Mouse (Mus musculus) midbrain, embryonic 12.5 days (tissue): ENCODE data around the gene Col5a1. TPM values are rescaled to one million over a fixed set of nuclear protein-coding genes. Genes with fewer than 3 reads are reported as not detected.

Experiments used
- ATAC-seq: fragments of 200-750 bp; cut with Nextera tagmentation; 2 replicates; pipeline ENCODE4 v1.8.0; 2017; ENCODE audit warnings: low read depth, moderate TSS enrichment, moderate library complexity; ENCODE audit not compliant: low FRiP score
- H3K27ac ChIP-seq: fragments of 300-500 bp; sonication (generic); replicated peaks from 2 replicates; pipeline ENCODE4 v1.5.1; 2016; ENCODE audit warnings: mild to moderate bottlenecking
- H3K27me3 ChIP-seq: fragments of 300-500 bp; sonication (generic); 2 replicates; pipeline ENCODE4 v1.6.1; 2016; ENCODE audit warnings: mild to moderate bottlenecking
- H3K36me3 ChIP-seq: fragments of 300-500 bp; sonication (generic); 2 replicates; pipeline ENCODE4 v1.6.1; 2016
- H3K4me1 ChIP-seq: fragments of 300-500 bp; sonication (generic); 2 replicates; pipeline ENCODE4 v1.6.1; 2016
- H3K4me2 ChIP-seq: fragments of 300-500 bp; sonication (generic); replicated peaks from 2 replicates; pipeline ENCODE4 v1.6.1; 2016; ENCODE audit warnings: mild to moderate bottlenecking, moderate library complexity
- H3K4me3 ChIP-seq: fragments of 300-500 bp; sonication (generic); 2 replicates; pipeline ENCODE4 v1.5.1; 2016; ENCODE audit warnings: mild to moderate bottlenecking
- H3K9ac ChIP-seq: fragments of 300-500 bp; sonication (generic); replicated peaks from 2 replicates; pipeline ENCODE4 v1.6.1; 2016; ENCODE audit warnings: mild to moderate bottlenecking, moderate library complexity
- H3K9me3 ChIP-seq: fragments of 300-500 bp; sonication (generic); 2 replicates; pipeline ENCODE4 v1.6.1; 2016; ENCODE audit warnings: mild to moderate bottlenecking
- WGBS: fragments of 180-500 bp; shearing (Covaris S2); methylation state at CpG from one replicate; pipeline ENCODE4 v1.1.7; 2016; 5-methylcytosine and 5-hydroxymethylcytosine counted together
- polyA plus RNA-seq: library from polyadenylated mRNA; unstranded; fragments of >200 nt; fragmentation: Nextera tagmentation; extraction: Ambion mirVana; gene quantifications from 2 replicates; pipeline ENCODE4 v1.2.1, GENCODE M21; 2016

Gene Col5a1
- polyA plus RNA-seq, 1 experiment from 2014 or later, result 35.8 TPM

DNA sequence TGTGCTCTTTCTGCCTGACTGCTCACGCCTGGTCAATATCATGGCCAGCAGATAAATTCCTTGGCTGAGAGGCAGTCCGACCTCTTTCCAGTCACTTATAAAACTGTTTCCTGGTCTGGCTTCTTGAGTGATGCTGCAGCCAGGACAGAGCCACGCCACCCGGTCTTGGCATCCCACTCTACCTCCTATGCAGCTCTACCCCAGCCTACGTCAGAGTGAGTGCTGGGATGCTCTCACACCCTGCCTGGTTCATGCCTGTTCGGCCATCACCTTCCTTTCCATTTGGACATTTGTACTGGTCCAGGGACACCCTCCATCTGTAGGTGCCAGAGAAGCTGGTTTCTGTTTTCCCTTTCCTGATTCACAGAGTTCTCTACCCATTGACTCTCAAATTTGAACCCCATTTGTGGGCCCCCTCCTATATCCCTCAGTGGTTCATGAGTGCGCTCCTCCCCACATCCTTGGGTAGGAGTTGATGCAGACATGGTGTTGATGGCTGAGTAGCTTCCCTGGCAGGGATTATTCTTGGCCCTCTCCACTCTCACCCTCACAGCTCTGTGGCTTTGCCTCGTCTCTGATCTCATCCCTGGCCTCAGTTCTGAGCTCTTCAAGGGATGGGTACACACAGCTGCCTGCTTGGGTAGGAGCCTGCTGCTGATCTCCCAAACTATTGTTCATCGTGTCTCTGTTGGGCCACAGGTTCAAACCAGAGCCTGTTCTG, 15.5 kb downstream of the Col5a1 start:
- H3K36me3 ChIP-seq, result no peaks in the 10 kb centered on the region
- H3K4me2 ChIP-seq, result no peak overlapping the region
- no peaks in the 10 kb centered on the region for H3K9me3 ChIP-seq
- peaks cover 7% of the 10 kb centered on the region; the same call in 1 of the 2 replicates for H3K4me1 ChIP-seq
- no peak for ATAC-seq
- no peak overlapping the region for H3K4me3 ChIP-seq
- 81% methylated on average over 9 of the region's 9 CpGs for WGBS
- H3K9ac ChIP-seq, result no peak overlapping the region
- no peak overlapping the region for H3K27ac ChIP-seq
- H3K27me3 ChIP-seq, result no peaks in the 10 kb centered on the region

DNA sequence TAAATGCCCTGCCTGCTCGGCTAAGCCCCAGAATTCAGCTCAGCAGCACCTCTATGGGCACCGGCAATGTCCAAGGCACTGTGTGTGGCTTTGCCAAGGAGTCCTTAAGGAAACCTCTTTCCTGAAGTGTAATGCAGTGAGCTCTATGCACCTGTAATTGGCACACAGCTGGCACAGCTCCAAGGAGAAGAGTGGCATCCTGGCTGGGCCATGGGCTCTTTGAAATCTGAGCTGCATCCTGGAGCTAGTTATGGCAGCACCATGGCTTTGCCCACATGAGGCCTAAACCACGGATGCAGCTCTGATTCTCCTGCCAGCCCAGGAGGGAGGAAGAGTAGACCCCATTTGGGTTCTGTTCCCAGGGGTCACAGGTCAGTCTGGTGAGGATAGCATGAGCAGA, 16.1 kb downstream of the Col5a1 start:
- Histone ChIP-seq H3K27me3 (no peaks in the 10 kb centered on the region), H3K9ac (no peak overlapping the region), H3K4me3 (no peak overlapping the region), H3K9me3 (no peaks in the 10 kb centered on the region), H3K27ac (no peak overlapping the region), H3K36me3 (no peaks in the 10 kb centered on the region), H3K4me1 (peaks cover 7% of the 10 kb centered on the region; the same call in 1 of the 2 replicates), H3K4me2 (no peak overlapping the region)
- 87% methylated on average over 3 of the region's 3 CpGs for WGBS
- no peak for ATAC-seq

DNA sequence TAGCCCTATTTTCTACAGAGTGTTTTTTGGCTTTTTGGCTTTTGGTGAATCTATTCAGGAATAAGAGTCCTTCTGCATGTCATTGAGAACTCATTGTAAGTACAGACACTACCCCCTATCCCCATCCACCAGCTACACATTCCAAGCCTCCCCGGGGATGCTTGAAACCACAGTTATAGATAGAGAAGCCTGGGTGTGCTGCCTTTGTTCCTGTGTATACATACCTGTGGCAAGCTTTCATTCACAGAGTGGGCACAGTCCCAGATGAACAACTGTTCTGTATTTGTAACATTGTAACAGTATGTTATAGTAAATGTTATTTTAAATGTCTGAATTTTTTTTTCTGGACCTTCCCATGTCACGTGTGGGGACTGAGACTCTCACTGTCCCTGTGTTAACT, 19.2 kb downstream of the Col5a1 start:
- no peak for ATAC-seq
- Histone ChIP-seq H3K4me3 (no peak overlapping the region), H3K9me3 (no peaks in the 10 kb centered on the region), H3K4me1 (peaks cover 7% of the 10 kb centered on the region; the same call in 1 of the 2 replicates), H3K4me2 (no peak overlapping the region), H3K9ac (no peak overlapping the region), H3K27ac (no peak overlapping the region), H3K27me3 (no peaks in the 10 kb centered on the region), H3K36me3 (no peaks in the 10 kb centered on the region)
- WGBS, result 69% methylated on average over 2 of the region's 2 CpGs

DNA sequence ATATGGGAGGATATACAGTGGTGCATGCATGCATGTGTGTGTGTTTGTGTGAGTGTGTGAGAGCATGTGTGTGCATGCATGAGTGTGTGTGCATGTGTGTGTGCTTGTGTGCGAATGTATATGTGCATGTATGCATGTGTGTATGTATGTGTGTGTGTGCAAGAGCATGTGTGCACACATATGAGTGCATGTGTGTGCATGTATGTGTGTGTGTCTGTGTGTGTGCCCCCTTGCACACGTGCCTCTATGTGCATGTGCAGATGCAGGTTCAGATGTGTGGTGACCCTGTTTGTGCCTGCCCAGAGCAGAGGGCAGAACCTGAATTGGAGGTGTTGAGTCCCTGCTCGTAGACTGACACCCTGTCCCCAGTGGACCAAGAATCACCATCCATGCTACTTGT, 24.3 kb downstream of the Col5a1 start:
- WGBS, result 82% methylated on average over 3 of the region's 3 CpGs
- ATAC-seq, result no peak
- Histone ChIP-seq H3K9me3 (no peaks in the 10 kb centered on the region), H3K36me3 (no peaks in the 10 kb centered on the region), H3K4me1 (no peaks in the 10 kb centered on the region), H3K9ac (no peak overlapping the region), H3K27ac (no peak overlapping the region), H3K4me3 (no peak overlapping the region), H3K27me3 (no peaks in the 10 kb centered on the region), H3K4me2 (no peak overlapping the region)

DNA sequence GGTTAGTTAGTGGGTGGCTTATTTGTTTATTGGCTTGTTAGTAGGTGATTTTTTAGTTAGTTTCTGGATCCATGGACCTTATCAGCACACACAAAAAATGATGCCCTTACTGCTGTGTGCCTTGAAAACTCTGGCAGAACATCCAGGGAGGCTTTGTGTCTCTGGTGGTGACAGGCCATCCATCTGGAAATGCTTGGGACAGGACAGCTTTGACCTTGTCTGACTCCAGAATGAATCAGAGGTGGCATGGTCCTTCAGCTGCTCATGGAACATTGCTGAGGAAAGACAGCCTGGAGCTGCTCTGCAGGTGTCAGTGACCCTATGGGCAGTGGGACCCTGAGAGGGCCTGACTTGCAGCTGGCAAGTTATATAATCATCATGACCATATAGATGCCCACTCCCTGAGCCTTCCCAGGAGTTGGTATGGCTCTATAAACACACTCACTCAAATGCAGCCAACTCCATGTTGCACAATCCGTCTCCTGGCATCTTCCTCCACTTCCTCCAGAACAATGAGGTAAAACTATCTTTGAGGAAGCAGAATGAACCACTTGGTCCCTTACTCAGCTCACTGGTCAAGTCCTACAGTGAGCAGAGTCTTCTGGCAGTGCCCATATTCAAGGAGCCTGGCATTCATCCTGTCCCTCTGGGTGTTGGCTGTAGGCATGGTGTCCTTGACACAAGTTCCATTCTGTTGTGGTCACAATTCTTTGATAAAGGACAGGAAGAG, 26.5 kb downstream of the Col5a1 start:
- Histone ChIP-seq H3K4me3 (no peak overlapping the region), H3K27me3 (no peaks in the 10 kb centered on the region), H3K9ac (no peak overlapping the region), H3K4me2 (no peak overlapping the region), H3K36me3 (no peaks in the 10 kb centered on the region), H3K9me3 (no peaks in the 10 kb centered on the region), H3K27ac (no peak overlapping the region), H3K4me1 (no peaks in the 10 kb centered on the region; the same call in 1 of the 2 replicates)
- ATAC-seq, result no peak
- 82% methylated on average over 1 of the region's 1 CpGs for WGBS

DNA sequence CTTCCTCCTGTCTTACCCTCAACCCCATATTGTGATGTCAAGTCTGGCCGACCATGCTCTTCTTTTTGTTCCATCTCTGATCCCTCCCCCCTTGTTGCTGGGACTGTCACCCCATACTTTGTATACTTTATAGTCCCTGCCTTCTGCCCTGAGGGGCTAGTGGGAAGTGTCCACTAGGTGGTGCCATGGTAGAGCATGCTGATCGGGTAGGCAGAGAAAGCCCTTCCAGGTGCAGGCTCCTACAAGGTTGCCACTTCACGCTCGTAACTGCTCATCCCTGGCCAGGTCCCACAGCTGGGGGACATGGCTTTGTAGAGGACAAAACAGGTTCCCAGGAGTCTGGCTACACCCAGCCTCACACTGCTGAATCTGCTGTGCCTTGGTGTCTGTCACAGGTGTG, 29.5 kb downstream of the Col5a1 start:
- no peak overlapping the region for H3K9ac ChIP-seq
- no peak overlapping the region for H3K27ac ChIP-seq
- H3K4me3 ChIP-seq, result no peak overlapping the region
- no peaks in the 10 kb centered on the region for H3K36me3 ChIP-seq
- 77% methylated on average over 4 of the region's 4 CpGs for WGBS
- H3K4me1 ChIP-seq, result no peaks in the 10 kb centered on the region; the same call in 1 of the 2 replicates
- no peak for ATAC-seq
- no peaks in the 10 kb centered on the region for H3K27me3 ChIP-seq
- no peak overlapping the region for H3K4me2 ChIP-seq
- H3K9me3 ChIP-seq, result no peaks in the 10 kb centered on the region

DNA sequence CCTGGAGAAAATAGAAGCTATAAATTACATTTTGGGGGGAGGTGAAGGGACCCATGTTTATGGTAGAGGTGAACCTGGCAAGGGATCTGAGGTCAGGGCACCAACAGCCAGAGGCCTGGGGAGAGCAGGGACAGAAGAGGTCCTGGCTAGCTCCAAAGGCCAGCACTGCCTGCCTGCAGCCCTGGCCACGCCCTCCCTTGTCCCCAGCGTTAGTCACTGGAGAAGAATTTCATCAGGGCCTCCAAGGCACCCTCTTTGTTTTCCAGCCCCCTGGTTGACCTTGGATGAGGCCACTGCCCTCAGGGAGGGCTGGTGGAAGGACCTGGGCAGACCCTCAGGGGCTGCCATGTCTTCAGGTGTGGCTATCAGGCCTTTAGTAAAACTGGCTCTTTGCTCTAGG, 30.1 kb downstream of the Col5a1 start:
- H3K4me2 ChIP-seq, result no peak overlapping the region
- no peaks in the 10 kb centered on the region for H3K36me3 ChIP-seq
- no peak overlapping the region for H3K27ac ChIP-seq
- no peaks in the 10 kb centered on the region for H3K27me3 ChIP-seq
- no peaks in the 10 kb centered on the region for H3K9me3 ChIP-seq
- no peak overlapping the region for H3K4me3 ChIP-seq
- ATAC-seq, result no peak
- no peaks in the 10 kb centered on the region; the same call in 1 of the 2 replicates for H3K4me1 ChIP-seq
- WGBS, result 38% methylated on average over 2 of the region's 2 CpGs
- no peak overlapping the region for H3K9ac ChIP-seq

DNA sequence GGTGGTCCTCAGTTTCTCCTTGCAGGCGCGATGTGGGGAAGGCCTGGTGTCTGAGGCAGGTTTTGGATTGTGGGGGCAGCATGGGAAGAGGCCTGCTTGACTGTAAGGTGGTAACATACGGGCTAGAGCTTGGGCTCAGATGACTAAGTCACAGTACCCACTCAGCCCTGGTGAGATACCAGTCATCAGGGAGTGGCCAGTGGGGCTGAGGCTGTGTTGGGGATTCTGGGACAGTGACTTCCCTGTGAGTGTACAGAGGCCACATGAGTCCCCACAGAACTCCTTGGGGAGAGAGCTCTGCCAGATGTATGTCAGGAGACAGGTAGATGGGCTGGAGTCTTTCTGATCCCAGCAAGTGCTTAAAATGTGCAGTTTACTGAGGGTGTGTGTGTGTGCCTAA, 31.0 kb downstream of the Col5a1 start:
- Histone ChIP-seq H3K27ac (no peak overlapping the region), H3K9ac (no peak overlapping the region), H3K4me3 (no peak overlapping the region), H3K4me1 (no peaks in the 10 kb centered on the region; the same call in 1 of the 2 replicates), H3K27me3 (no peaks in the 10 kb centered on the region), H3K9me3 (no peaks in the 10 kb centered on the region), H3K4me2 (no peak overlapping the region), H3K36me3 (no peaks in the 10 kb centered on the region)
- WGBS, result 92% methylated on average over 3 of the region's 3 CpGs
- ATAC-seq, result no peak

DNA sequence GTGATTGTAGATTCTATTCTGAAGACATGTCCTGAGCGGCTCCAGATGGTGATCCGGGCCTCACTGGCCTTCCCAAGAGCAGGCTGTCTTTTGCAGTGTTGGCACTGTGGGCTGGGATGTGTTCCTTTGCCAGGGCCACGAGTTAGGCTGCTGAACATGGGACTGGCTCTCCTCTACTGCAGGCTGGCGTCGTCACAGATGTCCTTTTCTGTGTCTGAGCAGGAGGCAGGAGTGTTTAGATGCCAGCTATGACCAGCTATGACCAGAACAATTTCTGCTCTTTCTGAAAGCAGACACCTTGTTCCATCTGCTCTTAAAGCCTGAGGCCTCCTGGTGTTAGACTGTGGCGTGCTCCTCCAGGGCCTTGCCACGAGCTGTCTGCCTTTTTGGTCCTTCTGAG, 31.9 kb downstream of the Col5a1 start:
- Histone ChIP-seq H3K27ac (no peak overlapping the region), H3K4me1 (no peaks in the 10 kb centered on the region; the same call in 1 of the 2 replicates), H3K9me3 (no peaks in the 10 kb centered on the region), H3K4me3 (no peak overlapping the region), H3K27me3 (no peaks in the 10 kb centered on the region), H3K4me2 (no peak overlapping the region), H3K36me3 (no peaks in the 10 kb centered on the region), H3K9ac (no peak overlapping the region)
- WGBS, result 85% methylated on average over 7 of the region's 7 CpGs
- ATAC-seq, result no peak

DNA sequence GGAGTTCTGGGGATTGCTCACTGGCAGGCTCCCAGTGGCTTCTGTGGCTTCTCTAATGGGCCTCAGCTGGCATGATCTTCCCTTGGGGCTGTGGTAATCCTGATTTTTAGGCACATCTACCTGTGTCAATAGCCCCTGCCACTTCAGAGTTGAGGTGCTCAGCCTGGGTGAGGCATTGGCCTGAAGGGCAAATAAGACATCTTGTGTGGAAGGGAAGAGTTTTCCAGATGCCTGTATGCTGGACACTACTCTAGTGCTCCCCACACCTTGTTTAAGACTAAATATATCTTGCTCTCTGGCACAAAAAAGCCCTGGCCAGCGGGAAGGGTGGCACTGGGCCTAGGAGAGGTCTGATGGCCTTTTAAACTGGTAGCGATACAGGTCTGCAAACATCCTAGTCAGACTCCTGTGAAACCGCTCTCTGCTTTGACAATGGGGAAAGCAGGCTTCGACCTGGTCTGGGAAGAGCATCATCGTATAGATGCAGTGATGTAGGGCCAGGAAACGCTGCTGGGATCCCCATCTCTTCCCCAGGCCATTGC, 33.2 kb downstream of the Col5a1 start:
- Histone ChIP-seq H3K27me3 (no peaks in the 10 kb centered on the region), H3K4me3 (no peak overlapping the region), H3K27ac (no peak overlapping the region), H3K9me3 (no peaks in the 10 kb centered on the region), H3K36me3 (no peaks in the 10 kb centered on the region), H3K9ac (no peak overlapping the region), H3K4me2 (no peak overlapping the region), H3K4me1 (no peaks in the 10 kb centered on the region; the same call in 1 of the 2 replicates)
- ATAC-seq, result no peak
- WGBS, result 88% methylated on average over 6 of the region's 6 CpGs

DNA sequence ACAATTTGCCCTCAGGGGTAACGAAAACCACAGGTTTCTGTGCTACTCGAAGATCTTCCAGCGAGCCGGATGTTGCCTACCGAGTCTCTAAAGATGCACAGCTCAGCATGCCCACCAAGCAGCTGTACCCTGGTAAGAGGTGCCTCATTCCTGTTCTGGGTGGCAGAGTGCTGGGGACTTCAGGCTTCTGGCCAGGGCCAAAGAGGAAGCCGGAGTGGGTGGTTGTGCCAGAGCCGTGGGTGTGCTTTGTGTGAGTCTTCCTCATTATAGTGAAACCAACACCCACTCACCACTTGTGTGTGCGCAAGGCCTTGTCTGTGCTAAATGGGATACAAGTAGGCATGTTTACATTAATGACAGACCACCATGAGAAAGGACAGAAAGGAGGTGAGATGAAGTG, 35.8 kb downstream of the Col5a1 start:
- no peak overlapping the region for H3K4me2 ChIP-seq
- H3K27ac ChIP-seq, result no peak overlapping the region
- H3K4me1 ChIP-seq, result no peaks in the 10 kb centered on the region
- WGBS, result 92% methylated on average over 8 of the region's 8 CpGs
- no peaks in the 10 kb centered on the region for H3K9me3 ChIP-seq
- H3K36me3 ChIP-seq, result no peaks in the 10 kb centered on the region
- no peak overlapping the region for H3K9ac ChIP-seq
- H3K4me3 ChIP-seq, result no peak overlapping the region
- ATAC-seq, result no peak
- H3K27me3 ChIP-seq, result no peaks in the 10 kb centered on the region

DNA sequence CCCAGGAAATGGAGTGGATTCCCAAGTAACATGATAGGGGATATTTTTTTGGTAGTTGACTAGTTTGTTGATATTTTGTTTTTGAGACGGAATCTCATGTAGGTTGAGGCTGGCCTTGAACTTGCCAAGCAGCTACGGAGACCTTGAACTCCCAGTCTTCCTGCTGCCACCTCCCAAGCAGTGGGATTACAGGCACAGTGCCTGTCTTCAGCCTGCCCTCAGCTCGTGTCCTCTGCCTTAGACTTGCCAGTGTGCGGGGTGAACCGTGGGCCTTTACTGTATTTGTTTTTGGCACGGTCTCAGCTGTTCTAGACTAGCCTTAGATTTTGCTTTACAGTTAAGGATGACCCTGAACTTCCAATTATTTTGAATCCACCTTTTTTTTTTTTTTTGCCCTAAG, 37.5 kb downstream of the Col5a1 start:
- H3K4me2 ChIP-seq, result no peak overlapping the region
- H3K4me3 ChIP-seq, result no peak overlapping the region
- WGBS, result 93% methylated on average over 6 of the region's 6 CpGs

More for the DNA sequence above, 37.5 kb downstream of the Col5a1 start:
- Histone ChIP-seq H3K9ac (no peak overlapping the region), H3K4me1 (no peaks in the 10 kb centered on the region), H3K27me3 (no peaks in the 10 kb centered on the region), H3K36me3 (no peaks in the 10 kb centered on the region), H3K27ac (no peak overlapping the region), H3K9me3 (no peaks in the 10 kb centered on the region)
- no peak for ATAC-seq
